Mouse (Mus musculus): Measurements from ENCODE around the gene Srd5a3.

The Srd5a3 gene

DNA sequence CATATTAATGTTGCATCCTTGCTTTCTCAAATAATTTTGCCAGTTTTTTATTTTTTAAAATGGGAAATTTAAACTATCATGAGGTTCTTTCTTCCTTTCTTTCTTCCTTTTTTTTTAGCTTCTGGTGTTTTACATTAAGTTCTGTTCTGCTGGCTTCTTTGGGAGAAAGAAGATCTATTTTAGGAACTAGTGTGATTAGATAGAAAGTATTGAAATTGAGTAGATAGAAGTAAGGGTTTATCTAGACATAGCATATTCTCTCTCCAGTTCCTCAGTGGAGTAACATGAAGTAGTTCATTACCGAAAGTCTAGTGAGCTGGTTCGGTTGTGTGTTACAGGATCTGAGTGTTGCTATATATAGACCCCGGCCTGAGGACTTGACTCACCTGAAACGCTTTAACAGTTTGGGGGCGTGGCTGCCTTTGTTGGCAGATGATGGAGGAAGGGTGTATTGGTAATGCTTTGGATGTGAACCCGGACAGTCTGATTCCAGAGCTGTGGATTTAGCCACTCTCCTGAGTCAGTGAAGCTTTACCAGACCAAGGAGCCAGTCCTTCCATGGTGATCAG, 54.4 kb downstream of the Srd5a3 start:
- no peak for DNase-seq

DNA sequence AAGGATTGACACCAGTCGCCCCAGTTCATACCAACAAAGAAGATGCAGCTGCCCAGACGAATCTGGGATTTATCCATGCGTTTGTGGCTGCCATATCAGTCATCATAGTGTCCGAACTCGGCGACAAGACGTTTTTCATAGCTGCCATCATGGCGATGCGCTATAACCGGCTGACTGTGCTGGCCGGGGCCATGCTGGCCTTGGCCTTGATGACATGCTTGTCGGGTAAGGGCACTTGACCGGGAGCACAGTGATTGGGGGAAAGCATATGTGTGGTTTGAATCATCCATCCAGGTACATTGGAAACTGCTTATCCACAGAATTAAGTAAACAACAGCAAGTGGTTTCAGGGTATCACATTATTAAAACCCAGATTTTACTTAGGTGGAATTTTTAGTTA, 59.3 kb downstream of the Srd5a3 start:
- DNase-seq = no peak

DNA sequence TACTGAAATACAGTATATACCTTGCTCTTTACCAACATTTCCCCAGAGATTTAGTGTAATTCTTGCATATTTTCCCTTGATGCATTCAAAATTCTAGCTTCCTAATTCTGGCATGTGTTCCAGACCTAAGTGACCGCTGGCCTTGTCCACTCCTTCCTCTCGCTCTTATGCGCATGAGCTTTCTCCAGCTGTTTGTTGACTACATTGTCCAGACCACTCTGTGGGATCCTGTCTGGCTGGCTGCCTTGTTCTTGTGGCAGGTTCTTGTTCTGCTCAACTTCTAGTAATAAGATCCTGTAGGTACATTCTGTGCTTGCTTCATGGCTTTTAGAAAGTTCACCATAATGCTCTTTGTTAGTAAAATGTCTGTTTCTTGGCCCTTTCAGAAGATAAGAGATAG, 63.1 kb downstream of the Srd5a3 start:
- peak; percentile 90 for DNase-seq

Measured in heart, adult 11 months (tissue).